Mouse (Mus musculus) layer of hippocampus, adult 8-10 months (tissue): ENCODE measurements at regions not wholly inside any gene's neighbourhood (a gene's known extent, or its start where the extent isn't known, plus 50 kb on each side); places are given as distances from the start of the nearest gene placed in this dataset.
A peak's percentile ranks its signal among the peaks of the same experiment; 100 is the strongest.

ENCODE experiments used
- DNase-seq, 2 experiments: peaks; one replicate each; pipeline ENCODE4 v3.0.0; 2022; ENCODE audit warnings: low spot score in 2 of 2

- DNase-seq, result no peak
Observed at GRCm38 (mm10) chr19:52048378-52048978, 215.6 kb upstream of the Ins1 start.

- peak; percentile 9 to 13 for DNase-seq
Observed at GRCm38 (mm10) chr19:52068806-52069205, 195.3 kb upstream of the Ins1 start.

GRCm38 (mm10) chr19:52069919-52070528 lies 194.1 kb upstream of the Ins1 start:
- no peak for DNase-seq

- no peak for DNase-seq
Observed at GRCm38 (mm10) chr19:52071234-52071633, 192.9 kb upstream of the Ins1 start.

- DNase-seq, result no peak
Observed at GRCm38 (mm10) chr19:52079020-52079419, 185.1 kb upstream of the Ins1 start.

GRCm38 (mm10) chr19:52112398-52112797 lies 151.7 kb upstream of the Ins1 start:
- peak; percentile 2 to 8 for DNase-seq
